Mouse (Mus musculus) embryonic fibroblast, embryonic 13.5 days (primary cell): ENCODE measurements around the gene Igsf11.

Experiments
- CTCF ChIP-seq: IDR thresholded peaks from 2 replicates; pipeline ENCODE4 v1.5.1; 2011; ENCODE audit warnings: mild to moderate bottlenecking, control low read depth, low read length, moderate library complexity, borderline replicate concordance; ENCODE audit not compliant: insufficient read depth
- POLR2A ChIP-seq: IDR thresholded peaks from 2 replicates; pipeline ENCODE4 v1.6.1; 2011; ENCODE audit warnings: low read depth, mild to moderate bottlenecking, control low read depth, low read length, moderate library complexity

DNA sequence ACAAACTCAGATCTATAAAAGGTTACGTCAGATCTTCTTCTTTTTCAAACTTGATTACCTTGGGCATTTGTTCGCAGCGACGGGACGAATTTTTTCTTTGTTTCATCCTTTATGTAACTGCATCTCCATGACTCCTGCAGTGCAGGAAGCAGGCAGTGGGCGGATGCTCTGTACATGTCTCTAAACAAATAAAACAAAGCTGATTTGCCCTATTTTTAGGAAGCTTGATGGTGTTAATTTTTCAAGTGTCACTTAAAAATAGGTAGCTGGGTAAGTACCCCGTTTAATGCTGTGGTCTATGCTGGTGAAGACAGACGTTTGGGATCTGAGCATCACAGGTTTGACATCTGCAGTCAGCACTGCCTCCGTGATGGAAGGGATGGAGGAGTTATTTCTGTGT, 66.3 kb downstream of the Igsf11 start:
- TF ChIP-seq CTCF (no peak), POLR2A (no peak)
